Mouse (Mus musculus) small intestine, adult 2 months (tissue): ENCODE measurements around the gene Tlr5. TPM values are rescaled to one million over a fixed set of nuclear protein-coding genes. Genes with fewer than 3 reads are reported as not detected.

ENCODE experiments used
- H3K27ac ChIP-seq: fragments of 200-500 bp; 2 replicates; pipeline ENCODE4 v1.5.1; 2012; ENCODE audit warnings: low read depth, low read length, control low read depth, inconsistent platforms; ENCODE audit not compliant: insufficient read depth
- H3K27me3 ChIP-seq: fragments of 200-500 bp; 2 replicates; pipeline ENCODE4 v1.6.1; 2012; ENCODE audit warnings: mild to moderate bottlenecking, moderate library complexity, low read length, inconsistent platforms; ENCODE audit not compliant: control insufficient read depth, insufficient read depth
- H3K36me3 ChIP-seq: fragments of 200-500 bp; 2 replicates; pipeline ENCODE4 v1.6.1; 2012; ENCODE audit warnings: mild to moderate bottlenecking, low read length, control low read depth, inconsistent platforms; ENCODE audit not compliant: control insufficient read depth, insufficient read depth
- H3K4me1 ChIP-seq: fragments of 200-500 bp; 2 replicates; pipeline ENCODE4 v1.6.1; 2012; ENCODE audit warnings: low read length, inconsistent platforms, mixed read lengths; ENCODE audit not compliant: control insufficient read depth, insufficient read depth, insufficient read length
- H3K4me3 ChIP-seq: fragments of 200-500 bp; 2 replicates; pipeline ENCODE4 v1.5.1; 2012; ENCODE audit warnings: low read depth, mild to moderate bottlenecking, control low read depth, inconsistent platforms, low read length, moderate library complexity
- CTCF ChIP-seq: fragments of 200-500 bp; IDR thresholded peaks from 2 replicates; pipeline ENCODE4 v1.5.1; 2012; ENCODE audit warnings: low read depth, mild to moderate bottlenecking, control low read depth, inconsistent platforms, low read length, moderate library complexity, mixed read lengths; ENCODE audit not compliant: insufficient replicate concordance, insufficient read length; ENCODE audit errors: extremely low read depth
- POLR2A ChIP-seq: fragments of 200-500 bp; IDR thresholded peaks from 2 replicates; pipeline ENCODE4 v1.6.1; 2012; ENCODE audit warnings: low read depth, mild to moderate bottlenecking, control low read depth, inconsistent platforms, low read length, moderate library complexity
- WGBS: fragments of 180-500 bp; shearing (Covaris S2); methylation state at CpG from one replicate; pipeline ENCODE4 v1.1.7; 2018; 5-methylcytosine and 5-hydroxymethylcytosine counted together
- polyA plus RNA-seq: library from polyadenylated mRNA; depleted of rRNA; stranded (reverse); fragments of >200 nt; gene quantifications from 2 replicates; pipeline ENCODE4 v1.2.3, GENCODE M21; 2012; rRNA removed

Gene Tlr5
- polyA plus RNA-seq, 1 experiment: 0.49 TPM

- 16% methylated on average over 7 of the region's 7 CpGs for WGBS
These were observed 36.6 kb downstream of the Tlr5 start for GRCm38 (mm10) chr1:182991002-182991778.

More at GRCm38 (mm10) chr1:182991002-182991778, 36.6 kb downstream of the Tlr5 start:
- Histone ChIP-seq H3K4me1 (no peaks in the 10 kb centered on the region), H3K27me3 (no peaks in the 10 kb centered on the region), H3K4me3 (no peak overlapping the region), H3K36me3 (no peaks in the 10 kb centered on the region), H3K27ac (no peak overlapping the region)
- TF ChIP-seq CTCF (peak; percentile 98), POLR2A (no peak)

Other genes starting within 250 kb of the Tlr5 start
- gene Ccdc185, start 205.6 kb upstream of the Tlr5 start, polyA plus RNA-seq: not detected in 2 replicates
- gene Susd4, start 190.9 kb upstream of the Tlr5 start, polyA plus RNA-seq: 0.41 and 0.55 TPM in 2 replicates